Mouse (Mus musculus) C2C12 (cell line): ENCODE measurements at regions not wholly inside any gene's neighbourhood (a gene's known extent, or its start where the extent isn't known, plus 50 kb on each side); places are given as distances from the start of the nearest gene placed in this dataset.

Source experiments
- H3K27me3 ChIP-seq: one replicate; pipeline ENCODE4 v1.6.1; 2011; ENCODE audit not compliant: control insufficient read depth, insufficient read depth, insufficient read length
- H3K36me3 ChIP-seq: one replicate; pipeline ENCODE4 v1.6.1; 2011; ENCODE audit not compliant: control insufficient read depth, insufficient read depth
- H3K4me3 ChIP-seq: one replicate; pipeline ENCODE4 v1.5.1; 2011; ENCODE audit warnings: mild to moderate bottlenecking, control low read depth; ENCODE audit not compliant: poor library complexity, insufficient read depth, severe bottlenecking
- H3K79me2 ChIP-seq: one replicate; pipeline ENCODE4 v1.6.1; 2011; ENCODE audit not compliant: control insufficient read depth, insufficient read depth
- H3K79me3 ChIP-seq: one replicate; pipeline ENCODE4 v1.6.1; 2011; ENCODE audit warnings: low read depth, control low read depth
- H3ac ChIP-seq: one replicate; pipeline ENCODE3; 2011; ENCODE audit warnings: low read depth; ENCODE audit not compliant: control insufficient read depth, insufficient read length
- CEBPB ChIP-seq: IDR thresholded peaks from one replicate; pipeline ENCODE4 v1.6.1; 2011; ENCODE audit warnings: low read depth, mild to moderate bottlenecking, control low read depth, moderate library complexity
- CTCF ChIP-seq: IDR thresholded peaks from one replicate; pipeline ENCODE4 v1.5.1; 2011; ENCODE audit not compliant: control insufficient read depth, insufficient read depth, insufficient read length
- FOSL1 ChIP-seq: IDR thresholded peaks from one replicate; pipeline ENCODE4 v1.8.0; 2011; ENCODE audit warnings: mild to moderate bottlenecking, low read length; ENCODE audit not compliant: poor library complexity, insufficient read depth, severe bottlenecking
- MAX ChIP-seq: IDR thresholded peaks from one replicate; pipeline ENCODE4 v1.6.1; 2011; ENCODE audit warnings: mild to moderate bottlenecking, control low read depth
- MYOD1 ChIP-seq: IDR thresholded peaks from one replicate; pipeline ENCODE4 v1.6.1; 2011; ENCODE audit warnings: low read depth; ENCODE audit not compliant: control insufficient read depth, insufficient read length
- MYOG ChIP-seq: IDR thresholded peaks from one replicate; pipeline ENCODE4 v1.6.1; 2011; ENCODE audit not compliant: control insufficient read depth, insufficient read length; ENCODE audit errors: extremely low read depth
- USF1 ChIP-seq: IDR thresholded peaks from one replicate; pipeline ENCODE4 v1.6.1; 2011; ENCODE audit warnings: low read depth, mild to moderate bottlenecking, control low read depth, moderate library complexity

DNA sequence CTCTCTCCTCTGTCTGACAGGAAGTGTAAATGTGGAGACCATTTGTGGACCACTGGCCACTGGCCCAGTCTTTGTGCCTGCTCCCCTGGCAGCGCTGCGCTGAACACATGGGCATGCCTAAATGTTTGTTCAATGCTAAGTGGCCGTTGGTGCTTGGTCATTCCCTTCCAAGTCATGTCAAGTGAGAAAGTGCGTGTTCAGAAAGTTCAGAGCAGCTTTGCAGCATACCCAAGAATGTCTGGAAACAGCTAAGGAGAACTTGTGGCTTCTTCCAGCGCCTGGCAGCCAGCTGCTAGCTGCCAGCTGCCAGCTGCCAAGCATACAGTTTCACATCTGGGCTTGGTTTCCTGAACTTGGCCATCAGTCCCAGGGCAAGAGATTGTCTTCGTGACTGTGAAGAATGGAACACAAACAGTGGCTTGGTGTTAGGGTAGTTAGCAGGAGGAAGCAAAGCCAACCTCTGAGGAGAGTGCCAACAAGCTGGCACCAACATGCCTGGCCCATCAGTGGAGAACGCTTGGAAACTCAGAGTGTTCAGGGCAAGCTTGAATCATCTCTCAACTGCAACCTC lies 183.5 kb upstream of the Peli2 start:
- no peaks in the 10 kb centered on the region for H3K79me2 ChIP-seq
- no peak for TF ChIP-seq CTCF
- TF ChIP-seq MYOD1: peak; percentile 50
- no peak for TF ChIP-seq CEBPB
- TF ChIP-seq MYOG: no peak
- TF ChIP-seq MAX: no peak
- TF ChIP-seq FOSL1: no peak
- no peak for TF ChIP-seq USF1
- H3ac ChIP-seq: no peak overlapping the region
- H3K27me3 ChIP-seq: no peaks in the 10 kb centered on the region
- no peaks in the 10 kb centered on the region for H3K79me3 ChIP-seq
- no peak overlapping the region for H3K4me3 ChIP-seq
- no peaks in the 10 kb centered on the region for H3K36me3 ChIP-seq

DNA sequence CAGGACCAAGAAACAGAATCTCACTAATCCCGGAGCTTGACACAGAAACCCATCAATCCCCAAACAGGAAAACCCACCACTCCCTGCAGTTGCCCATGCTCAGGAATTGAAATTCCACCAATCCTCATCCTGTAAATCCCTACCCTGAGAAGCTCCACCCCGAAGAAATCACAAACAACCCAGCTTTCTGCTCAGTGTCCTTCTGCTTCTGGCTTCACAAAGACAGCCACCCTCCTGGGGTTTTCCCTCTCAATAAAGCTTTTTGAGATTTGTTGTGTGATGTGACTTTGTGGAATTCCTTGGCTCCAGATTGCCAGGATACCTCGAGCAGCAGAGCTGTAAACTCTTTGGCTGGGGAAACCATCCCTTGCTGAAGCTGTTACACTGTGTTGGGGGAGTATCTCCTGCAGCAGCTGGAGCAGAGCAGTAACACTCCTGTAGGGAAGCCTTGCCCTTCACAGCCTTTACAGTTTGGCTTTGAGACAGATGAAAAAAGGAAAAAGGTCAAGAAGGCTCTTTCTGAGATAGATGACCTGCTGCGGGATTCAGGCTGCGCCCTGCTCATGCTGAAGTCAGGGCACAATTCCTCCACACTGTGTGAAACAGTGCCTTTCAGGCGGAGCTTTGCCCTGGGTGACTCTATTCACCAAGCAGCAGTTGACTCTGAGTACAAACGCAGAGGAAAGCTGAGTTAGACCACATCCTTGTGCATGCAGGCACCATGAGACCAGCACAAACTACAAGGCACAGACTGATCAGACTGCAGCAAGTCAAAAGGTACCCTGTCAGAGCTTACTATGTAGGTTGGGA lies 180.6 kb upstream of the Peli2 start:
- H3K4me3 ChIP-seq: no peak overlapping the region
- H3K36me3 ChIP-seq: no peaks in the 10 kb centered on the region
- TF ChIP-seq MYOG (no peak), CEBPB (no peak), MAX (no peak), USF1 (no peak), CTCF (no peak), MYOD1 (no peak), FOSL1 (no peak)
- no peaks in the 10 kb centered on the region for H3K79me3 ChIP-seq
- no peak overlapping the region for H3ac ChIP-seq
- no peaks in the 10 kb centered on the region for H3K27me3 ChIP-seq
- no peaks in the 10 kb centered on the region for H3K79me2 ChIP-seq

DNA sequence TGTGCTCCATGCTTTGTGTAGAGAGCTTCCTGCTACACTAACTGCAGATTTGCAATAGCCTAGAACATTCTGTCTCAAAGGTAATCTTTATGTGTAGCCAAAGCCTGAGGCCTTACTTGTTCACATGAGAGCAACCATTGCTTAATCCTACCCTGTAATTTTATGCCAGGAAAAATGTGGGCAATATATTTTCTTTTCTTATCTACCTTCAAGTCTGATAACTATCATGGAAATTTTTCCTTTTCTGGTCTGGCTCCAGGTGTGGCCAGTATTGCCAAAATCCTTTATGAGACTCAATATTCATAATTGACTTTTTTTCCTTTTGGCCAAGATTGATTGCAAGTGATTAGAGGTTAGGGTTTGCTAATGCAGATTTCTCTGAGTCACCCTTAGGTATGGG lies 178.0 kb upstream of the Peli2 start:
- H3K36me3 ChIP-seq: no peaks in the 10 kb centered on the region
- H3K79me2 ChIP-seq: no peaks in the 10 kb centered on the region
- TF ChIP-seq CEBPB (no peak), MYOD1 (no peak), MAX (no peak), FOSL1 (no peak), USF1 (no peak), MYOG (no peak), CTCF (no peak)
- no peak overlapping the region for H3ac ChIP-seq
- no peak overlapping the region for H3K4me3 ChIP-seq
- no peaks in the 10 kb centered on the region for H3K27me3 ChIP-seq
- H3K79me3 ChIP-seq: no peaks in the 10 kb centered on the region

DNA sequence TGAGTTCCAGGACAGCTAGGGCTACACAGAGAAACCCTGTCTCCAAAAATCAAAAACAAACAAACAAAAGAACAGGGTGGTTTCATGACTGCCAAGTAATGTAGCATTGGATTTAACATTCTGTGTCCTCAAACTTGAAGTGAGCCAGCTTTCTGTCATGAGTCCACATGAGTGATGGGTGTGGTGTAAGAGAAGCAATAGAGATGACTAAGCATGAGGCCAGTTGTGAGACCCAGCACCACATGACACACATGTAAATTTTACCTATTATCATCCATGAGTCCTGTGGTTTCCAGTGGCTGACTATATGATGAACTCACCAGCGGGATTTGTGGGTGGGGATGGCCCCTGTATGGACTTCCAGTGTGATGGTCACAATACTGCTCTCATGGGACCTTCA lies 176.0 kb upstream of the Peli2 start:
- H3K79me3 ChIP-seq: no peaks in the 10 kb centered on the region
- H3K27me3 ChIP-seq: no peaks in the 10 kb centered on the region
- TF ChIP-seq CTCF (no peak), MAX (no peak), CEBPB (peak; percentile 58), MYOG (no peak), FOSL1 (peak; percentile 57), USF1 (peak; percentile 69), MYOD1 (peak; percentile 87)
- no peak overlapping the region for H3K4me3 ChIP-seq
- no peak overlapping the region for H3ac ChIP-seq
- no peaks in the 10 kb centered on the region for H3K36me3 ChIP-seq
- no peaks in the 10 kb centered on the region for H3K79me2 ChIP-seq

DNA sequence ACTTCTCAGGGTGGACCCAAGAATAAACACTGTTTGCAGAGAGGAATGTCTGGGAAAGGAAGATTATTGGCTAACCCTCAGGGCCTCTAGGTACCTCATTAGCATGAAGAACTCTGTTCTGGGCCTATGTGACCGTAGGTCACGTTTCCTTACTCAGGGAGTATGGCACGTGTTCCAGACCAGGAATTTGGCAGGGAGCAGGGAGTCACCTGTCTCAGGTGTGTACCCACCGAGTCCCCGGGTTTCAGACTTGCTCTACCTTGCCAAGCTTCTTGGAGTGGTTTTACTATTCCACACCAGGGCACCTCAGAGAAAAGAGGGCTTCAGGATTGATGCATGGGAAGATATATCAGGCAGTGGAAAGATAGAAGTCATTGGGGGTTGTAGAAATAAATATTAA lies 169.6 kb upstream of the Peli2 start:
- Histone ChIP-seq H3K79me3 (no peaks in the 10 kb centered on the region), H3K79me2 (no peaks in the 10 kb centered on the region), H3ac (no peak overlapping the region), H3K27me3 (no peaks in the 10 kb centered on the region), H3K4me3 (no peak overlapping the region), H3K36me3 (no peaks in the 10 kb centered on the region)
- TF ChIP-seq CTCF: no peak
- no peak for TF ChIP-seq MYOG
- TF ChIP-seq USF1: no peak
- TF ChIP-seq MYOD1: no peak
- no peak for TF ChIP-seq FOSL1
- TF ChIP-seq CEBPB: no peak
- TF ChIP-seq MAX: no peak
